9 mouse cellular contexts compared by ENCODE assay signal in the genomic region with DNA sequence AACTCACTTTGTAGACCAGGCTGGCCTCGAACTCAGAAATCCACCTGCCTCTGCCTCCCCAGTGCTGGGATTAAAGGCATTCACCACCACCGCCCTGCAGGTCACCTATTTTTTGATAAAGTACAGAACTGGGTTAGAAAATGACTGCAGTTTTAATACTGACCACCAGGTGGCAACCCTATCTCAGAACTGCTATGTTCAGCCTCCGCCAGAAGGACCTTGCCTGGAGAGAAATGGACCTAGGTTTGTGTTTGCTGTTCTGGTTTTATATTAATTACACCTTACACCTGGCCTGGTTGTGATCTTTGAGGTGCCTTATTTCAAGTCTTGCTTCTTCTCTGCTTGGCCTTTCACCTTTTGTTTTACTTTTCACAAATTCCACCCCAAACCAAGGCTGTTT. TPM values are rescaled to one million over a fixed set of nuclear protein-coding genes. Genes with fewer than 3 reads are reported as not detected.
DNase-seq lines count a peak whose midpoint lies in the region; ATAC-seq and TF ChIP-seq lines count a peak whose summit lies in the region.
"Had no signal": no experiment of that assay in that cellular context is flagged by ENCODE, and none has a peak within 500 bp of the region (broad histone marks: within the 10 kb centered on the region; RNA-seq: fewer than 3 reads in every experiment).

No protein-coding gene starts in this region.

- H3K4me1 ChIP-seq in hindbrain, embryonic 11.5 days (replicated peaks; ENCODE audit: control insufficient read depth, insufficient read depth, low read length), result no peaks in the 10 kb centered on the region
- H3K4me1 ChIP-seq in hindbrain, embryonic 12.5 days, result no peaks in the 10 kb centered on the region
- H3K4me1 ChIP-seq in cortical plate, adult 2 months (ENCODE audit: control insufficient read depth, insufficient read depth, low read length), result no peaks in the 10 kb centered on the region

- DNase-seq in hindbrain, embryonic 11.5 days (ENCODE audit: low spot score), result peak; percentile 80
- peak; percentile 56 to 88 for DNase-seq in adrenal gland, adult (ENCODE audit: inconsistent age in 2 of 2, low spot score in 1 of 2)
- peak; percentile 73 to 83 for DNase-seq in heart, postnatal 10 days
- DNase-seq in layer of hippocampus, postnatal 14 days (ENCODE audit: low spot score in 2 of 2), result peak; percentile 46 to 77
- DNase-seq in splenic B cell, adult 2 months (ENCODE audit: low read depth, low spot score), result peak; percentile 81

- no peaks in the 10 kb centered on the region for H3K36me3 ChIP-seq in hindbrain, embryonic 11.5 days (ENCODE audit: control insufficient read depth, insufficient read depth, low read length)
- H3K36me3 ChIP-seq in hindbrain, embryonic 12.5 days, result no peaks in the 10 kb centered on the region
- H3K36me3 ChIP-seq in splenic B cell, adult 2 months (ENCODE audit: control insufficient read depth, insufficient read depth, low read length, poor library complexity, severe bottlenecking), result no peaks in the 10 kb centered on the region

- H3K9ac ChIP-seq in hindbrain, embryonic 11.5 days (ENCODE audit: low read depth, low read length), result no peak overlapping the region
- no peak overlapping the region for H3K9ac ChIP-seq in hindbrain, embryonic 12.5 days

- 30% methylated on average over 3 of the region's 3 CpGs for WGBS in hindbrain, embryonic 11.5 days
- WGBS in hindbrain, embryonic 12.5 days, result 25% methylated on average over 3 of the region's 3 CpGs

- no peaks in the 10 kb centered on the region for H3K27me3 ChIP-seq in hindbrain, embryonic 11.5 days (ENCODE audit: control insufficient read depth, insufficient read depth, low read length)
- H3K27me3 ChIP-seq in hindbrain, embryonic 12.5 days, result no peaks in the 10 kb centered on the region
- H3K27me3 ChIP-seq in splenic B cell, adult 2 months (ENCODE audit: control insufficient read depth, insufficient read depth, low read length, poor library complexity, severe bottlenecking), result no peaks in the 10 kb centered on the region

- no peak for TF ChIP-seq POLR2A in cortical plate, adult 2 months (IDR thresholded peaks at IDR 0.05; ENCODE audit: extremely low read depth, insufficient read depth, low read length)

- H3K4me3 ChIP-seq in hindbrain, embryonic 11.5 days (ENCODE audit: low read depth, low read length), result no peak overlapping the region
- H3K4me3 ChIP-seq in hindbrain, embryonic 12.5 days, result no peak overlapping the region
- no peak overlapping the region for H3K4me3 ChIP-seq in cortical plate, adult 2 months (ENCODE audit: insufficient read depth, low read length)
- H3K4me3 ChIP-seq: megakaryocyte, embryonic 14.5 days had no signal

- peak; percentile 73 for TF ChIP-seq CTCF in cortical plate, adult 2 months (IDR thresholded peaks at IDR 0.05; ENCODE audit: extremely low read depth, insufficient read depth, low read length)

- peaks cover 4% of the 10 kb centered on the region; the same call in 1 of the 2 replicates for H3K9me3 ChIP-seq in hindbrain, embryonic 11.5 days (ENCODE audit: control insufficient read depth, low read length)
- peaks cover 6% of the 10 kb centered on the region for H3K9me3 ChIP-seq in hindbrain, embryonic 12.5 days (replicated peaks)

- intact Hi-C loops in heart, postnatal 10 days (cut with DNase I), result loop anchor here (2.0 to 5.0 kb wide), 4 partner anchors 35 to 314 kb away; partner anchors contain the start of gene Adat1

- H3K4me2 ChIP-seq in hindbrain, embryonic 11.5 days (replicated peaks; ENCODE audit: low read depth, low read length), result no peak overlapping the region
- H3K4me2 ChIP-seq in hindbrain, embryonic 12.5 days (replicated peaks), result no peak overlapping the region

- ATAC-seq in hindbrain, embryonic 11.5 days (ENCODE audit: low FRiP score), result no peak
- ATAC-seq in hindbrain, embryonic 12.5 days (ENCODE audit: low FRiP score), result no peak
- peak; percentile 91 for ATAC-seq in megakaryocyte progenitor cell, adult 5-6 weeks (replicated peaks; ENCODE audit: poor library complexity)

- no peak overlapping the region for H3K27ac ChIP-seq in hindbrain, embryonic 11.5 days (ENCODE audit: low read depth, low read length)
- no peak overlapping the region for H3K27ac ChIP-seq in hindbrain, embryonic 12.5 days
- H3K27ac ChIP-seq in cortical plate, adult 2 months (ENCODE audit: insufficient read depth, low read length), result no peak overlapping the region

RNA-seq across cellular contexts. Expression of gene Ctrb1, which starts 12.7 kb away (rescaled TPM):
- polyA plus RNA-seq in hindbrain, embryonic 11.5 days (2014; fragmentation: Nextera tagmentation; extraction: Ambion mirVana), result not detected in 2 replicates
- polyA plus RNA-seq in hindbrain, embryonic 12.5 days (2016; fragmentation: Nextera tagmentation; extraction: Ambion mirVana), result not detected in 2 replicates
- polyA plus RNA-seq in cortical plate, adult 2 months (2012; rRNA removed), result 0.25 TPM in 1 of 2 replicates, not detected in the other
- total RNA-seq in heart, postnatal 10 days (2021), result under 1 TPM in 1 of 2 experiments, not detected in 1; 0.40 TPM
- not detected for total RNA-seq in layer of hippocampus, postnatal 14 days (2021)
- not detected in 2 replicates for total RNA-seq in megakaryocyte progenitor cell, adult 5-6 weeks (2015)
- not detected in 2 replicates for total RNA-seq in megakaryocyte progenitor cell, adult 5-6 weeks (2017)

RNA-seq across cellular contexts. Expression of gene Zfp1, which starts 34.9 kb away (rescaled TPM):
- 24.5 and 25.1 TPM in 2 replicates for polyA plus RNA-seq in hindbrain, embryonic 11.5 days (2014; fragmentation: Nextera tagmentation; extraction: Ambion mirVana)
- 24.8 and 26.2 TPM in 2 replicates for polyA plus RNA-seq in hindbrain, embryonic 12.5 days (2016; fragmentation: Nextera tagmentation; extraction: Ambion mirVana)
- 27.0 and 28.7 TPM in 2 replicates for polyA plus RNA-seq in cortical plate, adult 2 months (2012; rRNA removed)
- 10 to 100 TPM in 1 of 2 experiments, 1 to 10 TPM in 1; 9.5 to 10.3 TPM for total RNA-seq in heart, postnatal 10 days (2021)
- 10 to 100 TPM; 21.2 to 22.7 TPM for total RNA-seq in layer of hippocampus, postnatal 14 days (2021)
- 14.7 and 16.9 TPM in 2 replicates for total RNA-seq in megakaryocyte progenitor cell, adult 5-6 weeks (2015)
- 11.2 and 19.2 TPM in 2 replicates for total RNA-seq in megakaryocyte progenitor cell, adult 5-6 weeks (2017)

RNA-seq across cellular contexts. Expression of gene Ldhd, which starts 47.9 kb away (rescaled TPM):
- 0.08 and 0.25 TPM in 2 replicates for polyA plus RNA-seq in hindbrain, embryonic 11.5 days (2014; fragmentation: Nextera tagmentation; extraction: Ambion mirVana)
- 0.29 and 0.50 TPM in 2 replicates for polyA plus RNA-seq in hindbrain, embryonic 12.5 days (2016; fragmentation: Nextera tagmentation; extraction: Ambion mirVana)
- polyA plus RNA-seq in cortical plate, adult 2 months (2012; rRNA removed), result 21.2 and 21.6 TPM in 2 replicates
- 1 to 10 TPM; 6.0 to 6.2 TPM for total RNA-seq in heart, postnatal 10 days (2021)
- total RNA-seq in layer of hippocampus, postnatal 14 days (2021), result 1 to 10 TPM; 4.6 to 6.2 TPM
- 0.10 and 0.15 TPM in 2 replicates for total RNA-seq in megakaryocyte progenitor cell, adult 5-6 weeks (2015)
- total RNA-seq in megakaryocyte progenitor cell, adult 5-6 weeks (2017), result 0.14 TPM in 1 of 2 replicates, not detected in the other

Comparison
In these comparisons a context has a peak if more than half of its experiments do, and no peak if none do; other contexts are left out.
1. RNA of gene Ldhd, which starts 47.9 kb away (total RNA-seq): 6.0 to 6.2 TPM in heart, postnatal 10 days and 4.6 to 6.2 TPM in layer of hippocampus, postnatal 14 days; 0.10 to 0.15 TPM in megakaryocyte progenitor cell, adult 5-6 weeks; every median in the first group is over 4 times any median in the second.
2. Peak in every context shown above with its lines, with median percentiles within 50 percentile points of each other: DNase-seq.